Mouse (Mus musculus): Measurements from ENCODE around the gene Lgsn. TPM values are rescaled to one million over a fixed set of nuclear protein-coding genes. Genes with fewer than 3 reads are reported as not detected.
A peak's percentile ranks its signal among the peaks of the same experiment; 100 is the strongest.

Gene Lgsn
- total RNA-seq, 2 experiments from 2014 or later, result not detected

- DNase-seq, result peak in 1 of 2 experiments; percentile 4
Measured at GRCm38 (mm10) chr1:31214831-31215230, 38.6 kb downstream of the Lgsn start.

- no peak for DNase-seq
Measured at GRCm38 (mm10) chr1:31220599-31221250, 44.5 kb downstream of the Lgsn start.

GRCm38 (mm10) chr1:31222564-31222963, 46.4 kb downstream of the Lgsn start, which contains the start of the genes 4931428L18Rik and Pih1d3:
Gene 4931428L18Rik (minus strand): TSS chr1:31222684.
Gene Pih1d3 (plus strand): TSS chr1:31222838.
- DNase-seq, result no peak

GRCm38 (mm10) chr1:31233319-31234036, 57.3 kb downstream of the Lgsn start:
- DNase-seq, result no peak

Other genes with a start within 250 kb of the Lgsn start
- not detected for gene AC153137.1, start 198.4 kb upstream of the Lgsn start, total RNA-seq (2021)
- gene 4931428L18Rik, start 46.3 kb downstream of the Lgsn start, total RNA-seq (2021), result not detected
- not detected for gene Pih1d3, start 46.4 kb downstream of the Lgsn start, total RNA-seq (2021)